Mouse (Mus musculus) layer of hippocampus, postnatal 14 days (tissue): ENCODE measurements around the gene Tcn2. TPM values are rescaled to one million over a fixed set of nuclear protein-coding genes. Genes with fewer than 3 reads are reported as not detected.
"Not testable (repeated sequence)": the region's sequence is repeated elsewhere in the genome, so short reads cannot be mapped to it uniquely, and the experiment has no call there.

Experiments
- DNase-seq, 2 experiments: peaks; one replicate each; pipeline ENCODE4 v3.0.0; 2021 to 2022; ENCODE audit warnings: low spot score in 2 of 2, mixed read lengths in 1 of 2
- long read RNA-seq, 2 experiments: library from polyadenylated mRNA; stranded (forward); transcript quantifications; one replicate each; pipeline ENCODE4 v2.0.0; 2021
- total RNA-seq, 2 experiments: library from RNA; stranded (reverse); gene quantifications; 2 replicates each; pipeline ENCODE4 v1.2.3; 2021

The Tcn2 gene
- 10 to 100 TPM; 17.6 to 20.3 TPM for total RNA-seq
- long read RNA-seq, experiment 1, transcript Tcn2-207 (10 exons, 2,027 nt) = major isoform, 7 of 17 reads
- long read RNA-seq, experiment 1, partial matches to known transcripts = 2 of 17 reads
- long read RNA-seq, experiment 1, other reads (novel, unspliced or antisense) = 3 of 17 reads
- long read RNA-seq, experiment 2, transcript Tcn2-203 (10 exons, 1,949 nt) = major isoform, 6 of 19 reads
- long read RNA-seq, experiment 2, transcript Tcn2-207 (10 exons, 2,027 nt) = minor isoform, 5 of 19 reads
- long read RNA-seq, experiment 2, partial matches to known transcripts = 3 of 19 reads
- long read RNA-seq, experiment 2, other reads (novel, unspliced or antisense) = 3 of 19 reads

- DNase-seq = peak; percentile 64 to 70
Observed at GRCm38 (mm10) chr11:3931511-3932211, at the start of gene Tcn2. Gene Tcn2 (minus strand): TSS chr11:3932159.

DNA sequence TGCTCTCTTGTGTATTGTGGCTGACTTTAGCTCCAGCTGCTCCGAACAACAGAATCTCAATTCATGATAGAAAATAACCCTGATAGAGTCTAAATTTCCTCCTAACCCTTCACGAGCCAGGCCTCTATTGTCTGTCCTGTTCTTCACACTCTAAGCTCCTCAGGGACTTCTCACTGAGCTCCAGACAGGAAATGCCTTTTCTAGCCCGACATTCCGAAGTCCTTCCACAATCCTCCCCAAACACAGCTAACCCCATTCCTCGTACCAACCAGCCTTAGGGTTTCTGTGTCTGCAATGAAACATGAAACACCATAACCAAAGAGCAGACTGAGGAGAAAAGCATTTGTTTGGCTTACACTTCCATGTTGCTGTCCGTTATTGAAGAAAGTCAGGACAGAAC lies 49.6 kb upstream of the Tcn2 start:
- no peak for DNase-seq

GRCm38 (mm10) chr11:3978421-3978820 lies 46.5 kb upstream of the Tcn2 start:
- DNase-seq = no peak

DNA sequence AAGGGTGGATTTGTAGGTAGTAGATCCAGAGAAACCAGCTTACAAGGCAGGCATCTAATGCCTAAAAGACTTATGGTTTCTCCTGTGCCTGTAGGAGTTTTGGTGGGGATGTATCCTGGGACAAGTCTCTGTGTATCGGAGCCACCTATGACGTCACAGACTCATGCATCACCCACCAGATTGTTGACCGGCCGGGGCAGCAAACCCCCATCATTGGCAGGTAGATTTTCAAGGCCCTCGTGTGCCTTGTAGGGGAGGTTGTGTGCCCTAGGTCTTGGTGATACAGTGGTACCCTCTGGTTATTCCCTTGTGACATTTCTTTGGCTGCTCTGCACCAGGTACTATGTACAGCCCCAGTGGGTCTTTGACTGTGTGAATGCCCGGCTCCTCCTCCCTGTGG lies 44.7 kb upstream of the Tcn2 start, which contains the start of gene 4930556J24Rik:
Gene 4930556J24Rik (minus strand): TSS at position 101 of the 400 bp plus-strand sequence.
- no peak for DNase-seq

DNA sequence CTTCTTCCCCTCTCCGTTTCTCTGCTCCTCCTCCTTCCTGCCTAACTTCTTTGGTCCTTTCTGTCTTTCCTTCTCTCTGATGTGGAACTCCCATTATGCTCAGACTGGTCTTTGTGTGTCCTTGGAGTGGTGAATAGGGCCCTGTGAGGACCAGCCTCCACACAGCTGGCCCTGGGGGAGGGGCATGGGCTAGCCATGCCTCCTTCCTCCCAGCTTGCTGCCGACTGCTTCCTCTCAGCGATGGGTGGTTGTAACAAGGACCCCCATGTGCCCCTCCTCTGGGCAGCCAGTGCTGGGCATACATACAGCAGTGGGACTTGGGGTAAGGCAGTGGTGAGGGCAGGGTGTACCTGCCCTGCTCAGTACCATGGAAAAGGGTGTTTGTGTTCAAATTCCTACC lies 42.4 kb upstream of the Tcn2 start:
- DNase-seq = no peak

GRCm38 (mm10) chr11:3973081-3973480 lies 41.1 kb upstream of the Tcn2 start:
- DNase-seq = no peak

DNA sequence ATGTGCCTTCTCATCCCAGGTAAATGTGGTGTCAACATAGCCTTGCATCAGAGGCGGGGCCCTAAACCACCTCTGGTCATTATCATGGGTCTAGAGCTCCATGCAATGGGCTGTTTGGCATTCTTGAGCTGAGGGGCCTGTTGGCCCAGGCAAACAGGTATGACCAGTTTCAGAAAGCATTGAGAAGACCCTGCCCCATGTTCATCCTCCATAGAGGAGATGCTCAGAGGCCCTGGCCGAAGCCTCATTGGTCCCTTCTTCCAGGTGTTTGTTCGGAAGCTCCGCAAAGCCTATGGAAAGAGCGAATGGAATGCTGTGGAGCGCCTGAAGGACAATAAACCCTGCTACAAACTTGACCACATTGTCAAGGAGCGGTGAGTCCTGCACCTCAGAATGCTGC lies 38.4 kb upstream of the Tcn2 start:
- DNase-seq = no peak

DNA sequence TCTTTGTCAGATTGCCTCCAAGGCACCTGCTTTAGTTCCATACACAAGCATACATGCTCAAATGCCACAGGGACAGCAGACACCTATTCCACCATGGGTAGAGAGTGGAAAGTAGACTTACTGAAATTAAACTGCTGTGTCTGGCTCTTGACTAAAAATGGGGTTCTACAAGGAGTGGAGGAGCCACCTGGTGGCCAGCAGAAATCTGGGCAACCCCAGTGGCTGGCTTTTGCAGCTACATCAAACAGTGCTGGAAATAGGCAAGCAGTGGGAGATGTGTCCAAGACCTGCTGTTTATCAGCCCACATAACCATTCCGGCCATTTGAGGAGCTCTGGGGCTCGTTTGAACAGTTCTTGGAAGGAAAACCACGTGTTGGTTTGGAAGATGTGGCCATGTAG lies 37.9 kb upstream of the Tcn2 start:
- no peak for DNase-seq

- no peak for DNase-seq
Observed at GRCm38 (mm10) chr11:3964416-3965172, 32.6 kb upstream of the Tcn2 start.

DNA sequence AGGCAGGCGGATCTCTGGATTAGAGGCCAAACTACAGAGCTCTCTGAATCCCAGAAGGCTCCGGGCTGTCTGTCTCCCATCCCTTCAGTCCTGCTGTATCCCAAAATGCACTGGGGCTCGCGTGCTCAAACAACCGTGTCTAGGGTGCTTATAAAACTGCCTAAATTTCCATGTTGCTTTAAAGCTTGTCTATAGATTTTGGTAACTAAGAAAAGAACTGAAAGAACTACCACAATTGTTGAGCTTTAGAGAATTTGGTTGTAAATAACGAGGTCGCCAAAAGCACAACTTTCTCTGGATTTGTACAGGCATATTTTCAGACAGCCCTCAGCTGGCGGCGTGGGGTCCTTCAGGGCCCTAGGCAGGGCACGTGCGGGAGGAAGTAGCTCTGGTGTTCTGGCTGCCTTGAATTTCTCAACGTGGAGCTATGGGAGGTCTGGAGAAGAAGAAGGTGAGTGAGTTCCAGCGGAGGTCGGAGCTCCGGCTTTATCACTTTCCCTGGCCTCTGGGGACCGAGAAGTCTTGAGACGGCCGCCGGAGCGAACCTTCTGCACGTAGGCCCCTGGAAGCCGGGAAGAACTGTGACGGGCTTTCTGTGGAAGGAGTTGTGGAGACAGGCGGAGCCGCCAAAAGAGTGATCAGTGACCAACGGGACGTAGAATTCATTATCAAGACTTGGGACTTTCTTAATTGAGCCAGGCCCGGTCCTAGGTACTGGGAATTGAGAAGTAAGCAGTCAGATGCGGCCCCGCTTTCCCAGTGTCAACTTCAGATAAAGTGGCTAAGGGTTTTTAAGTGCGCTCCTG lies 31.9 kb upstream of the Tcn2 start, which contains the start of gene Pes1:
Gene Pes1 (plus strand): TSS at position 366 of the 806 bp plus-strand sequence.
- DNase-seq = peak; percentile 86 to 88

GRCm38 (mm10) chr11:3963155-3963554 lies 31.2 kb upstream of the Tcn2 start:
- no peak for DNase-seq

DNA sequence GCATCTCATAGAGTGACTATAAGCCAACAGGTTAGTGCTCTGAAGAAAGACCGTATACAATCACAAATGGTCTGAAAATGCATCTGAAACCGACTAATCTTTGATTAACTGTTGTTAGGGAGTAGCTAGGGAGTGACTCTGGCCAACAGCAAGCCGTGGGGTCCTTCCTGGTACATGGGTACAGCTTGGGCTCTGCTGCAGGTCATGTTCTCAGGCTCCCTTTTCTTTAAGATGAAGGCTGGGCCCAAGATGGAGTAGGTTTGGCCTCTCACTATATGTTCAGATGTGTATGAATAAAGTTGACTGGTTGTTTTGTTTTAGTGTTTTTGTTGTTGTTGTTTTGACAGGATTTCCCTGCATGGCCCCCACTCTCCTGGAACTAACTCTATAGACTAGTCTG lies 29.8 kb upstream of the Tcn2 start:
- DNase-seq = no peak

DNA sequence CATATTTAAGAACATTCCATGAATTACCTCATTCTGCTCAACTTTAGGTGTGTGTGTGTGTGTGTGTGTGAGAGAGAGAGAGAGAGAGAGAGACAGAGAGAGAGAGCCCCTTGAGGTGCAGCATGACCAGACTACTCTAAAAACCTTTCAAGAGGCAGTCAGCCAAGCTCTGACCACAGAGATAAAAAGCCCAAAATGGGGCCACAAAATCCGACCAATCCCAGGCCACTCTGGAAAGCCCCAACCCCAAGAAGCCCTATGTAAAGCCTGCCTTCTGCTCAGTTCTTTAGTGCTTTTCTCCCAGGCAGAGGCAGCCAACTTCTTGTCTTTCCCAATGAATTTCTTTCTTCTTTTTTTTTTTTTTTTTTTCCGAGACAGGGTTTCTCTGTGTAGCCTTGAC lies 28.9 kb upstream of the Tcn2 start:
- no peak for DNase-seq

DNA sequence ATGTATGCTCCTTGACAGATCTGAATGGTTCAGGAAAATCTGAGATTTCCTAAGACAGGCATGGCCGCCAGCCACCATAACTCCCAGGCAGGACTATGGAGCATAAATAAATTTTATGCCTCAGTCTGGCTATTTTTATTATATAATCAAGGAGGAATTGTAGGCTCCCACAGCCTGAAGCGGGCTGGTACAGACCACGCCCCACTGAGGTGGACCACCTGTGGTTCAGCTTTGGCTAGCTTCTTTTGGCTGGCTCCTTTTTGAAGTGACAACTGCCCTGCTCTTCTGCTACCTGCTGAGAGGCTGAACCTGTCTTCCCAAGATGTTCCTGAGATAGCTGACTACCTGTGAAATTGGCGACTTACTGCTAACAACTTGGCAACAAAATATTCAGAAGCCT lies 23.4 kb upstream of the Tcn2 start:
- not testable (repeated sequence) for DNase-seq

DNA sequence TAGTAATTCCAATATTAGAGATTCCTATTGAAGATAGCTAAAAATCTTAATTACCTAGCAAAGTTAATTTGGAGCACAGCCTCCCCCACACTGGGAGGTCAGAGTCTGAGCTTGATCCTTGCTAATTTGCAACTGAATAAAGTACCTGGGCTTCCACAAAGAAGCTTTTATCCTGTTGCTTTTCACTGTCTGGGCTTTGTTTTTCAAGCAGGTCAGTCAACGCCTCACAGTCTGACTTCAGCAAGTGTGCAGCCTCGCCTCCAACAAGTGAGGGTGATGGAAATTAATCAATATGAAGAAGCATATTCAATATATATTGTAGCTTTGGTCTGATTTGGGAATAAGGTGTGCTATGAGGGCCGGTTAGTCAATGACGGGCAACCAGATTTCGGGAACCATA lies 22.9 kb upstream of the Tcn2 start:
- DNase-seq = not testable (repeated sequence)

- DNase-seq = no peak
Observed at GRCm38 (mm10) chr11:3946386-3946785, 14.4 kb upstream of the Tcn2 start.

- no peak for DNase-seq
Observed at GRCm38 (mm10) chr11:3941371-3941770, 9.4 kb upstream of the Tcn2 start.

DNA sequence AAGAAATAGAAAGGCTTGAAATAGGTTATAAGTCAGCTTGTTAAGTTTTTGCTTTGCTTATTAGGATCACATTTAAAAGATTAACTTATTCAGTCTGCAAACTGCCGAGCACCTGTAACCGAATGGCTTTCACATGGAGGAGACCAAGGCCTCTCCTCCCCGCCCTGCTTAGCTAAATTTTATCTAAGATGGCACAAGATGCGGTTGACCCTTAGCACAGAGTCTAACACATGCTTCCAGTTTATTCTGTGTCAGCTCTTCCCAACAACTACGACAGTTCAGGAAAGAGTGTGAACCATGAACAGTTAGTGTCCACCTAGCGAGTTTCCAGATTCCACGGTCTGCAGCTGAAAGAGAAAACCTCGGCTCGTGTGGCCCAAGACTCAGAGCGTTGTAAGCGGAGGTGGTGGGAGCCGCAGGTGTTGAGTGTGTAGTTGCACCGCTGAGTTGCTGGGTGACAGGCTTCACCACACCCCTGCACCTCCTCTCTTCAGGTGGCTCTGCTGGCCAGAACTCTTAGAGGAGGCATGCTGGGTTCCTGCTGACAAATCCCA lies 5.4 kb upstream of the Tcn2 start:
- DNase-seq = no peak

- DNase-seq = peak in 1 of 2 experiments; percentile 24
Observed at GRCm38 (mm10) chr11:3936318-3936717, 4.4 kb upstream of the Tcn2 start.

DNA sequence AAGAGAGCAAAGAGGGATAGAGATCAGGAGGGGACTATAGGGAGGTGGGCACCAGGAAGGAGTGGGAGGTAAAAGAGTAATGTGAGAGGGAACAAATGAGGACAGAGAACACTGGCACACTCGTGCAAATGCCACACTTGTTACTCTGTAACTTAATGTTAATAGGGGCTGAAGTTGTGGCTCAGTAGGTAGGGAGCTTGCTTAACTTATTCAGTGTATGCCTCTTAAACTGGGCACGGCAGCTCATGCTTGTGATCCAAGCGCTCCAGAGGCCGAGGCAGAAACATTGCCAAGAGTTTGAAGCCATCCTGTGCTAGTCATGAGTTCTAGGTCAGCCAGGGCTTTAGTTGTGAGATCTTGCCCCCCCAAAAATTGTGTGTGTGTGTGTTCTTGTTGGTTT lies 3.2 kb upstream of the Tcn2 start:
- no peak for DNase-seq
